Mouse (Mus musculus) cerebral cortex, adult 2 months (tissue): Measurements from ENCODE around the gene Polr2i.

ENCODE experiments used
- WGBS: fragments of 180-500 bp; shearing (Covaris S2); methylation state at CpG from one replicate; pipeline ENCODE4 v1.1.7; 2018; 5-methylcytosine and 5-hydroxymethylcytosine counted together

Polr2i gene

DNA sequence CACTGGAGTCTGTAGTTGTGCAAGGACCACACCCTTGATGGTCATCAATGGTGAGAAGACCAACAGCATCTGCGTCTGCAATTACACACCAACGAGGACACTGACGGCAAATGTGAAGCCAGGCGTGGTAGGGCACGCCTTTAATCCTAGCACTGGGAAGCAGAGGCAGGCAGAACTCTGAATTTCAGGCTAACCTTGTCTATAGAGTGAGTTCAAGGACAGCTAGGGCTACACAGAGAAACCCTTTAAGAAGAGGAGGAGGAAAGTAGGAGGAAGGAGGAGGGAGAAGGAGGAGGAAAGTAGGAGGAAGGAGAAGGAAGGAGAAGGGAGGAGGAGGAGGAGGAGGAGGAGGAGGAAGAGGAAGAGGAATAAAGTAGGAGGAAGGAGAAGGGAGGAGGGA, 33.8 kb downstream of the Polr2i start:
- WGBS, result 96% methylated on average over 5 of the region's 5 CpGs

GRCm38 (mm10) chr7:30265935-30266334, 34.2 kb downstream of the Polr2i start:
- 95% methylated on average over 7 of the region's 7 CpGs for WGBS

- 93% methylated on average over 3 of the region's 3 CpGs for WGBS
Measured at GRCm38 (mm10) chr7:30266780-30267179, 35.0 kb downstream of the Polr2i start.

- WGBS, result 81% methylated on average over 4 of the region's 4 CpGs
Measured at GRCm38 (mm10) chr7:30269641-30270040, 37.9 kb downstream of the Polr2i start.

DNA sequence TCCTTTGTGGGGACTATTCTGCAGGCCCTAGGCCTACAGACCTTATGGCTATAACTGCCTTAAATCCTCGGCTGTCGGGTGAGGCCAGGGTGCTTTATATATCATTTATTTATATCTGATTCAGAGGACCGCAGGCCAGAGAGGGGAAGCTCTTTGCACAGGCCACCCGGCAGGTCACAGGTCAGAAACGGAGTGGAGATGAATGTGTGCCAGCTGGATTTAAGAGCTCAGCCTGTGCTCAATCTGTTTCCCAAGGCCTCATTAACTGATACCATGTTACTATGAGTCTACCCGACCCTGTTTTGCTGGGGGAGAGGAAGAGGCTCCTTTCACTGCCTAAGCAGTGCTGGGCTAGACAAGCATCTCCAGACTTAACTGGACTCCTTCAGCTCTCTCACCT, 42.6 kb downstream of the Polr2i start:
- 89% methylated on average over 6 of the region's 6 CpGs for WGBS

DNA sequence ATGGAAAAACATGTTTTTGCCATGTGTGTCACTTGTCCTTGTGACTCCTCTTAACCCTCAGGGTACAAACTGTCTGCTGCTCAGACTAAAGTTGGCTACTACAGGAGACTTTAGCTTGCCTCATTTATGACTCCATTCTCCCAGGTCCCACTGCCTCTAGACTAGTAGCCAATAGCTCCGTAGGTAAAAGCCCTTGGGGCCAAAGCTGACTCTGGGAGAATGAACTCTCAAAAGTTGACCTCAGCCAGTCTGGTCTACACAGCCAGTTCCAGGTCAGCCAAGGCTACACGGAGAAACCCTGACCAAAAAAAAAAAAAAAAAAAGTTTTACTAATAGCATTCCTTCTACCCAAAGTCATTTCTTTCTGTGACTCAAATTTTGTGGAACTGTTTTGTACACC, 47.2 kb downstream of the Polr2i start:
- WGBS, result 46% methylated on average over 2 of the region's 2 CpGs

GRCm38 (mm10) chr7:30279536-30279935, 47.8 kb downstream of the Polr2i start:
- 8% methylated on average over 6 of the region's 6 CpGs for WGBS

- WGBS, result under 1% methylated on average over 48 of the region's 49 CpGs
Measured at GRCm38 (mm10) chr7:30279951-30280669, 48.4 kb downstream of the Polr2i start, which contains the start of the genes Thap8 and Wdr62. Gene Thap8 (plus strand): TSS chr7:30280094. Gene Wdr62 (minus strand): TSS chr7:30280419.

DNA sequence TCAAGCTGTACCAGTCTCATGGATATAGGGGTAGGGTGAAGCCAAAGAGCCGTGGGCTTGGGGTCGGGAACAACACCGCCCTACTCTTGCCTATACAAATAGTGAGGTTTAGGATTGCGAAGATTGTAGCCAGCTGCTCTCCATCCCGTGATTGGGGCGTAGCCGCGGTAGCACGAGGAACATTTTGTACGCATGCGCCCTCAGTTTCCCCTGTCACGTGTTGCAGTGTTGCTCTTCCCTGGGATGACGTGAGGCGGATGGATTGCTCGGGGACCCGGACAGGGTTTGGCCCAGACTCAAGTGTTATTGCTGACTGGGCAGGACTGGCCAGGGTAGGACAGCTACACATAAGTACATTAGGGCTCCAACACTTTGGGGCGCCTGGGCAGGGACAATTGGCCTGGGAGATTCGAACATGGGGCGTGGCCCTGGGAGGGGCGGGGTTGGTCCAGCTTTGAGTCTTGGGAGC, 49.0 kb downstream of the Polr2i start:
- under 1% methylated on average over 20 of the region's 20 CpGs for WGBS

GRCm38 (mm10) chr7:30281522-30281921, 49.8 kb downstream of the Polr2i start:
- WGBS, result 80% methylated on average over 4 of the region's 4 CpGs

GRCm38 (mm10) chr7:30282740-30283139, 51.0 kb downstream of the Polr2i start:
- WGBS, result 52% methylated on average over 7 of the region's 7 CpGs
